ENCODE assay signal across 8 mouse cellular contexts in genomic region chr5:108669986-108670385, GRCm38 (mm10). TPM values are rescaled to one million over a fixed set of nuclear protein-coding genes. Genes with fewer than 3 reads are reported as not detected.
A peak's percentile ranks its signal among the peaks of the same experiment; 100 is the strongest.
DNase-seq lines count a peak whose midpoint lies in the region; ATAC-seq and TF ChIP-seq lines count a peak whose summit lies in the region.
"Had no signal": no experiment of that assay in that cellular context is flagged by ENCODE, and none has a peak within 500 bp of the region (broad histone marks: within the 10 kb centered on the region; RNA-seq: fewer than 3 reads in every experiment).

No protein-coding gene starts in this region.

- H3K9ac ChIP-seq in forebrain, embryonic 11.5 days (ENCODE audit: low read length): peak overlapping the region; percentile 82
- no peak overlapping the region for H3K9ac ChIP-seq in limb, embryonic 12.5 days (replicated peaks)

- H3K4me3 ChIP-seq in lung, adult 2 months (replicated peaks; ENCODE audit: extremely low read depth, low read depth, low read length): peak overlapping the region; percentile 2
- peak overlapping the region; percentile 48; the same call in 1 of the 2 replicates for H3K4me3 ChIP-seq in forebrain, embryonic 11.5 days (ENCODE audit: low read depth, low read length)
- peak overlapping the region; percentile 53 for H3K4me3 ChIP-seq in limb, embryonic 12.5 days (replicated peaks)
- 0 out of 2 replicates have a peak overlapping the region, but pooled peaks have one; percentile 20 for H3K4me3 ChIP-seq in small intestine, adult 2 months (ENCODE audit: low read depth, low read length)

- TF ChIP-seq POLR2A in lung, adult 2 months (IDR thresholded peaks at IDR 0.05; ENCODE audit: borderline replicate concordance, extremely low read depth, low read depth, low read length): no peak
- no peak for TF ChIP-seq POLR2A in small intestine, adult 2 months (IDR thresholded peaks at IDR 0.05; ENCODE audit: low read depth, low read length)

- ATAC-seq in forebrain, embryonic 11.5 days (replicated peaks; ENCODE audit: low FRiP score): no peak
- ATAC-seq in limb, embryonic 12.5 days (ENCODE audit: insufficient number of reproducible peaks, insufficient read depth, low FRiP score, low TSS enrichment, low read depth): no peak

- H3K4me2 ChIP-seq in forebrain, embryonic 11.5 days (ENCODE audit: low read depth, low read length, severe bottlenecking): peak overlapping the region; percentile 84
- peak overlapping the region; percentile 75 for H3K4me2 ChIP-seq in limb, embryonic 12.5 days

- DNase-seq in lung, adult 2 months: no peak
- no peak for DNase-seq in lung, postnatal 36 days
- DNase-seq in forebrain, embryonic 11.5 days (ENCODE audit: low spot score): no peak
- DNase-seq in layer of hippocampus, adult 11-12 months (ENCODE audit: low spot score): no peak
- no peak for DNase-seq in thymus, postnatal 4 days

- H3K27me3 ChIP-seq in forebrain, embryonic 11.5 days (ENCODE audit: control insufficient read depth, insufficient read depth, low read length): no peaks in the 10 kb centered on the region
- no peaks in the 10 kb centered on the region for H3K27me3 ChIP-seq in limb, embryonic 12.5 days
- no peaks in the 10 kb centered on the region; the same call in 1 of the 2 replicates for H3K27me3 ChIP-seq in small intestine, adult 2 months (ENCODE audit: control insufficient read depth, insufficient read depth, low read length)

- H3K27ac ChIP-seq in forebrain, embryonic 11.5 days (ENCODE audit: low read depth, low read length): no peak overlapping the region
- H3K27ac ChIP-seq in limb, embryonic 12.5 days: no peak overlapping the region; the same call in 1 of the 2 replicates
- H3K27ac ChIP-seq in small intestine, adult 2 months (ENCODE audit: insufficient read depth, low read depth, low read length): no peak overlapping the region

- TF ChIP-seq CTCF in lung, adult 2 months (IDR thresholded peaks at IDR 0.05; ENCODE audit: insufficient read depth, low read length): no peak
- no peak for TF ChIP-seq CTCF in small intestine, adult 2 months (IDR thresholded peaks at IDR 0.05; ENCODE audit: extremely low read depth, insufficient read length, insufficient replicate concordance, low read depth, low read length)

- H3K4me1 ChIP-seq in lung, adult 2 months (ENCODE audit: control insufficient read depth, insufficient read depth, low read length): peaks cover 11% of the 10 kb centered on the region
- peaks cover 7% of the 10 kb centered on the region; the same call in 1 of the 2 replicates for H3K4me1 ChIP-seq in forebrain, embryonic 11.5 days (replicated peaks; ENCODE audit: control insufficient read depth, insufficient read depth, low read length)
- H3K4me1 ChIP-seq in limb, embryonic 12.5 days (replicated peaks): peaks cover 15% of the 10 kb centered on the region
- H3K4me1 ChIP-seq in small intestine, adult 2 months (ENCODE audit: control insufficient read depth, insufficient read depth, insufficient read length, low read length): peaks cover 5% of the 10 kb centered on the region; the same call in 1 of the 2 replicates

- H3K36me3 ChIP-seq in forebrain, embryonic 11.5 days (ENCODE audit: control insufficient read depth, insufficient read depth, low read length): peaks cover 2% of the 10 kb centered on the region; the same call in 1 of the 2 replicates
- peaks cover 23% of the 10 kb centered on the region for H3K36me3 ChIP-seq in limb, embryonic 12.5 days
- H3K36me3 ChIP-seq in small intestine, adult 2 months (ENCODE audit: control insufficient read depth, insufficient read depth, low read length): peaks cover 4% of the 10 kb centered on the region; the same call in 1 of the 2 replicates

- no peaks in the 10 kb centered on the region for H3K9me3 ChIP-seq in forebrain, embryonic 11.5 days (ENCODE audit: control insufficient read depth, low read length)
- no peaks in the 10 kb centered on the region for H3K9me3 ChIP-seq in limb, embryonic 12.5 days

- WGBS in lung, adult 2 months: 70% methylated on average over 9 of the region's 9 CpGs
- whole genome bisulfite sequencing in forebrain, embryonic 11.5 days: 85% methylated on average over 9 of the region's 9 CpGs
- WGBS in limb, embryonic 12.5 days: 75% methylated on average over 9 of the region's 9 CpGs
- WGBS in small intestine, adult 2 months: 73% methylated on average over 9 of the region's 9 CpGs

RNA-seq across cellular contexts. Expression of gene Dgkq, which starts 0.5 kb away (rescaled TPM):
- 24.5 and 27.5 TPM in 2 replicates for polyA plus RNA-seq in lung, adult 2 months (2012; rRNA removed)
- 13.6 and 13.9 TPM in 2 replicates for polyA plus RNA-seq in forebrain, embryonic 11.5 days (2014; fragmentation: Nextera tagmentation; extraction: Ambion mirVana)
- 17.6 and 17.7 TPM in 2 replicates for polyA plus RNA-seq in limb, embryonic 12.5 days (2016; fragmentation: Nextera tagmentation; extraction: Ambion mirVana)
- 39.8 and 77.0 TPM in 2 replicates for polyA plus RNA-seq in small intestine, adult 2 months (2012; rRNA removed)

RNA-seq across cellular contexts. Expression of gene Slc26a1, which starts 5.4 kb away (rescaled TPM):
- polyA plus RNA-seq in lung, adult 2 months (2012; rRNA removed): 0.05 and 0.11 TPM in 2 replicates
- polyA plus RNA-seq in forebrain, embryonic 11.5 days (2014; fragmentation: Nextera tagmentation; extraction: Ambion mirVana): 1.1 and 1.5 TPM in 2 replicates
- polyA plus RNA-seq in limb, embryonic 12.5 days (2016; fragmentation: Nextera tagmentation; extraction: Ambion mirVana): 1.1 and 1.7 TPM in 2 replicates
- not detected in 2 replicates for polyA plus RNA-seq in small intestine, adult 2 months (2012; rRNA removed)

RNA-seq across cellular contexts. Expression of gene Idua, which starts 9.9 kb away (rescaled TPM):
- 28.4 and 34.5 TPM in 2 replicates for polyA plus RNA-seq in lung, adult 2 months (2012; rRNA removed)
- 11.5 and 11.6 TPM in 2 replicates for polyA plus RNA-seq in forebrain, embryonic 11.5 days (2014; fragmentation: Nextera tagmentation; extraction: Ambion mirVana)
- 13.1 and 13.6 TPM in 2 replicates for polyA plus RNA-seq in limb, embryonic 12.5 days (2016; fragmentation: Nextera tagmentation; extraction: Ambion mirVana)
- 15.0 and 20.1 TPM in 2 replicates for polyA plus RNA-seq in small intestine, adult 2 months (2012; rRNA removed)

RNA-seq across cellular contexts. Expression of gene Fgfrl1, which starts 22.2 kb away (rescaled TPM):
- 48.5 and 48.7 TPM in 2 replicates for polyA plus RNA-seq in lung, adult 2 months (2012; rRNA removed)
- polyA plus RNA-seq in forebrain, embryonic 11.5 days (2014; fragmentation: Nextera tagmentation; extraction: Ambion mirVana): 22.0 and 24.5 TPM in 2 replicates
- 55.2 and 61.3 TPM in 2 replicates for polyA plus RNA-seq in limb, embryonic 12.5 days (2016; fragmentation: Nextera tagmentation; extraction: Ambion mirVana)
- 12.1 and 34.1 TPM in 2 replicates for polyA plus RNA-seq in small intestine, adult 2 months (2012; rRNA removed)
- polyA plus RNA-seq: activated CD4-positive, CD25-positive, alpha-beta regulatory T cell, adult 4 months had no signal

RNA-seq across cellular contexts. Expression of gene Tmem175, which starts 40.4 kb away (rescaled TPM):
- 32.0 and 50.5 TPM in 2 replicates for polyA plus RNA-seq in lung, adult 2 months (2012; rRNA removed)
- 19.4 and 22.2 TPM in 2 replicates for polyA plus RNA-seq in forebrain, embryonic 11.5 days (2014; fragmentation: Nextera tagmentation; extraction: Ambion mirVana)
- 17.8 and 21.8 TPM in 2 replicates for polyA plus RNA-seq in limb, embryonic 12.5 days (2016; fragmentation: Nextera tagmentation; extraction: Ambion mirVana)
- 18.3 and 31.1 TPM in 2 replicates for polyA plus RNA-seq in small intestine, adult 2 months (2012; rRNA removed)

Comparison
In these comparisons a context has a peak if more than half of its experiments do, and no peak if none do; other contexts are left out.
1. H3K4me3 ChIP-seq: peak in every context shown above with its lines; median percentile 53 in limb, embryonic 12.5 days; 48 in forebrain, embryonic 11.5 days; 20 in small intestine, adult 2 months; 2 in lung, adult 2 months.